Mouse (Mus musculus): ENCODE measurements at regions not wholly inside any gene's neighbourhood (a gene's known extent, or its start where the extent isn't known, plus 50 kb on each side); places are given as distances from the start of the nearest gene placed in this dataset.

DNA sequence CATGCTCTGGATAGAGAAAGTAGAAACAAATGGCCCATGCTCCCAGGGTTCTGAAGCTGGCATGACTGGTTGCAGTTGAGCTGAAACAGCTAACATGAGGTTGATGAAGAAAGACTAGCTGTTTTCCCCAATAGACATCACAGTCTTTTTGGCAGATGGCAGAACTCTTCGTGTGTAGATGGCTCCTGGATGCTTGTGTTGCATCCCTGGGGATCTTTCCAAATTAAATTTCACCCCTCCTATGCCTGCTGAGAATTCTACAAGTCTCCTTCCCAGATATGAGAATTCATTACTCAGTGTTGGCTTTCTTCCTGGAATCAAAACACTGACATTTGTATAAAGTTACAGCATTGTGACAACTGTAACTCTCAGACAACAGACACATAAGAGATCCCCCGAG is 595.3 kb downstream of the Slco4c1 start:
- Histone ChIP-seq H3K27me3 (ENCODE audit: control insufficient read depth, insufficient read depth, insufficient read length) (no peaks in the 10 kb centered on the region), H3K4me3 (no peak overlapping the region), H3K4me2 (ENCODE audit: low read depth) (no peak overlapping the region), H3K79me2 (ENCODE audit: control insufficient read depth, insufficient read depth) (no peaks in the 10 kb centered on the region), H3ac (ENCODE audit: control insufficient read depth, insufficient read length) (no peak overlapping the region), H3K36me3 (ENCODE audit: control insufficient read depth, insufficient read depth) (no peaks in the 10 kb centered on the region)
- TF ChIP-seq MYOD1 (IDR thresholded peaks at IDR 0.05; ENCODE audit: control insufficient read depth in 1 of 3, insufficient read length in 2 of 3, low read depth in 2 of 3) (no peak), REST (IDR thresholded peaks at IDR 0.05; ENCODE audit: insufficient read depth, insufficient read length) (no peak), MAX (IDR thresholded peaks at IDR 0.05; ENCODE audit: low read depth) (no peak), POLR2AphosphoS2 (IDR thresholded peaks at IDR 0.05; ENCODE audit: insufficient read length, low read depth) (no peak)
